Mouse (Mus musculus) lung, embryonic 16.5 days (tissue): ENCODE data around the gene Prkd1. TPM values are rescaled to one million over a fixed set of nuclear protein-coding genes. Genes with fewer than 3 reads are reported as not detected.

Experiments used
- ATAC-seq: fragments of 200-750 bp; cut with Nextera tagmentation; 2 replicates; pipeline ENCODE4 v1.8.0; 2017; ENCODE audit warnings: low read depth, mild to moderate bottlenecking, moderate library complexity
- H3K27ac ChIP-seq: fragments of 300-500 bp; sonication (generic); 2 replicates; pipeline ENCODE4 v1.5.1; 2014; ENCODE audit warnings: mild to moderate bottlenecking, control low read depth, low read length
- H3K27me3 ChIP-seq: fragments of 300-500 bp; sonication (generic); 2 replicates; pipeline ENCODE4 v1.6.1; 2014; ENCODE audit warnings: low read depth, low read length, mixed read lengths; ENCODE audit not compliant: control insufficient read depth, insufficient read depth
- H3K36me3 ChIP-seq: fragments of 300-500 bp; sonication (generic); 2 replicates; pipeline ENCODE4 v1.6.1; 2014; ENCODE audit warnings: low read length; ENCODE audit not compliant: control insufficient read depth, insufficient read depth
- H3K4me1 ChIP-seq: fragments of 300-500 bp; sonication (generic); replicated peaks from 2 replicates; pipeline ENCODE4 v1.6.1; 2014; ENCODE audit warnings: low read length, mixed read lengths; ENCODE audit not compliant: control insufficient read depth, insufficient read depth
- H3K4me2 ChIP-seq: fragments of 300-500 bp; sonication (generic); 2 replicates; pipeline ENCODE4 v1.6.1; 2014; ENCODE audit warnings: low read depth, low read length, control low read depth
- H3K4me3 ChIP-seq: fragments of 300-500 bp; sonication (generic); 2 replicates; pipeline ENCODE4 v1.5.1; 2014; ENCODE audit warnings: mild to moderate bottlenecking, low read length, control low read depth
- H3K9ac ChIP-seq: fragments of 300-500 bp; sonication (generic); 2 replicates; pipeline ENCODE4 v1.6.1; 2014; ENCODE audit warnings: low read length, control low read depth
- H3K9me3 ChIP-seq: fragments of 300-500 bp; sonication (generic); 2 replicates; pipeline ENCODE4 v1.6.1; 2016; ENCODE audit warnings: low read length; ENCODE audit not compliant: control insufficient read depth
- WGBS: fragments of 180-500 bp; shearing (Covaris S2); extraction: QIAGEN DNeasy Blood & Tissue Kit; methylation state at CpG from one replicate; pipeline ENCODE4 v1.1.7; 2014; 5-methylcytosine and 5-hydroxymethylcytosine counted together
- polyA plus RNA-seq: library from polyadenylated mRNA; unstranded; fragments of >200 nt; fragmentation: Nextera tagmentation; extraction: Ambion mirVana; gene quantifications from 2 replicates; pipeline ENCODE4 v1.2.1, GENCODE M21; 2015

The Prkd1 gene
- polyA plus RNA-seq, 1 experiment from 2014 or later: 3.0 TPM

- no peak overlapping the region for H3K9ac ChIP-seq
- ATAC-seq: no peak
These were observed 334.3 kb downstream of the Prkd1 start for GRCm38 (mm10) chr12:50314634-50315033.

DNA sequence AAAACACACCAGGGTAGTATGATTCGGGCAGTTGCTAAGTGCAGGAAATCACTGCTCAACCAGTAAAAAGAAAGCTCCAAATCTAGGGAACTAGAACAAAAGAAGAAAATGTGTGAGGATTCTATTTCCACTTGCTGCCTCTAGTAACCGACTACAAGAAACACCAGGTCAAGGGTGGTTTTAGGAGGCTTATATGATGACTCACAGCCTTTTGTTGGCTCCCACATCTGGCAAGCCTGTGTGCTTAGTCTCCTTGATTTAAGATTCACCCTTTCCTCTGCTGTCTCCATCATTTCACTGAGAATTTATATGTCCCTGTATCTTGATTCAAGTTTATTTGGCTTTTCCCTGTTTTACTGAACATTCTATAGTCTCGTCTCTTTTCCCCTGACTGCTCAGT lies 339.6 kb downstream of the Prkd1 start:
- Histone ChIP-seq H3K27ac (no peak overlapping the region), H3K36me3 (no peaks in the 10 kb centered on the region), H3K9ac (no peak overlapping the region), H3K4me3 (no peak overlapping the region), H3K27me3 (no peaks in the 10 kb centered on the region), H3K9me3 (no peaks in the 10 kb centered on the region), H3K4me1 (no peaks in the 10 kb centered on the region), H3K4me2 (no peak overlapping the region)
- 56% methylated on average over 3 of the region's 3 CpGs for WGBS
- ATAC-seq: no peak

More at GRCm38 (mm10) chr12:50314634-50315033, 334.3 kb downstream of the Prkd1 start:
- Histone ChIP-seq H3K4me1 (no peaks in the 10 kb centered on the region), H3K9me3 (no peaks in the 10 kb centered on the region), H3K36me3 (no peaks in the 10 kb centered on the region), H3K27ac (no peak overlapping the region), H3K4me3 (no peak overlapping the region), H3K27me3 (no peaks in the 10 kb centered on the region), H3K4me2 (no peak overlapping the region)

- no peaks in the 10 kb centered on the region for H3K36me3 ChIP-seq
- H3K4me3 ChIP-seq: no peak overlapping the region
- no peaks in the 10 kb centered on the region for H3K4me1 ChIP-seq
- H3K27me3 ChIP-seq: no peaks in the 10 kb centered on the region
- WGBS: 14% methylated on average over 1 of the region's 1 CpGs
- no peak for ATAC-seq
- H3K27ac ChIP-seq: no peak overlapping the region
- H3K4me2 ChIP-seq: no peak overlapping the region
- H3K9me3 ChIP-seq: no peaks in the 10 kb centered on the region
- H3K9ac ChIP-seq: no peak overlapping the region
These were observed 347.6 kb downstream of the Prkd1 start for GRCm38 (mm10) chr12:50301334-50301733.

DNA sequence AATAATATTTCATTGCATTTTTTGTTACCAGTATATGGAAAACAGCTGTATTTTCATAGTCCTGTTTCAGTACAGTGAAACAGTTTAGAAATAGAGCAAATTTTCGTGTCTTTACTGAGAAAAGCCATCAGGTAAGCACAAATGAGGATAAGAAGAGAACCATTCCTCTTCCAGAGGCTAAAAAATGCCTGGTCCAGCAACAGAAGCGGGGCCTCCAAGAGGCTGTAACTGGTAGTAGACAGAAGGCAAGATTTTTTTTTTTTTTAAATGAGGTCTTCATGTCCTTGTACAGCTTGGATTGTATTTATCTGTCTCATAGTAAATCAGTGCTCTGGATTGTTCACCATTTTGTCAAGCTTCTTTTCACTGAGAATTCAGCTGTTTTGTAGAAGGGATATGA lies 352.8 kb downstream of the Prkd1 start:
- H3K4me2 ChIP-seq: no peak overlapping the region
- H3K4me3 ChIP-seq: no peak overlapping the region
- no peaks in the 10 kb centered on the region for H3K36me3 ChIP-seq
- H3K9me3 ChIP-seq: no peaks in the 10 kb centered on the region
- no peaks in the 10 kb centered on the region for H3K4me1 ChIP-seq
- H3K27ac ChIP-seq: no peak overlapping the region
- no peaks in the 10 kb centered on the region for H3K27me3 ChIP-seq
- no peak overlapping the region for H3K9ac ChIP-seq
- ATAC-seq: no peak
- 64% methylated on average over 2 of the region's 2 CpGs for WGBS

- H3K27me3 ChIP-seq: no peaks in the 10 kb centered on the region
- no peak overlapping the region for H3K4me3 ChIP-seq
- H3K9me3 ChIP-seq: no peaks in the 10 kb centered on the region
- no peak for ATAC-seq
- no peaks in the 10 kb centered on the region for H3K4me1 ChIP-seq
- no peaks in the 10 kb centered on the region for H3K36me3 ChIP-seq
- H3K9ac ChIP-seq: no peak overlapping the region
- no peak overlapping the region for H3K27ac ChIP-seq
- no peak overlapping the region for H3K4me2 ChIP-seq
- 58% methylated on average over 2 of the region's 2 CpGs for WGBS
These were observed 353.3 kb downstream of the Prkd1 start for GRCm38 (mm10) chr12:50295549-50295948.

GRCm38 (mm10) chr12:50292834-50293233 lies 356.1 kb downstream of the Prkd1 start:
- no peaks in the 10 kb centered on the region for H3K27me3 ChIP-seq
- 57% methylated on average over 3 of the region's 3 CpGs for WGBS

More at GRCm38 (mm10) chr12:50292834-50293233, 356.1 kb downstream of the Prkd1 start:
- Histone ChIP-seq H3K36me3 (no peaks in the 10 kb centered on the region), H3K4me2 (no peak overlapping the region), H3K4me1 (no peaks in the 10 kb centered on the region), H3K9ac (no peak overlapping the region), H3K9me3 (no peaks in the 10 kb centered on the region), H3K27ac (no peak overlapping the region), H3K4me3 (no peak overlapping the region)
- ATAC-seq: no peak
